In genomic region chr13:27399061-27399724, GRCm38 (mm10) we compare ENCODE assay signal across 13 mouse cellular contexts. TPM values are rescaled to one million over a fixed set of nuclear protein-coding genes. Genes with fewer than 3 reads are reported as not detected.
DNase-seq lines count a peak whose midpoint lies in the region; ATAC-seq and TF ChIP-seq lines count a peak whose summit lies in the region.
"Had no signal": no experiment of that assay in that cellular context is flagged by ENCODE, and none has a peak within 500 bp of the region (broad histone marks: within the 10 kb centered on the region; RNA-seq: fewer than 3 reads in every experiment).

No protein-coding gene starts in this region.

- ATAC-seq in hindbrain, embryonic 11.5 days (ENCODE audit: low FRiP score) = peak; percentile 45
- ATAC-seq in neural tube, embryonic 12.5 days (ENCODE audit: low FRiP score, low read depth) = peak; percentile 72; the same call in 1 of the 2 replicates
- ATAC-seq: Patski had no signal

- H3K27ac ChIP-seq in layer of hippocampus, adult 2 months = no peak overlapping the region
- no peak overlapping the region for H3K27ac ChIP-seq in hindbrain, embryonic 11.5 days (ENCODE audit: low read depth, low read length)
- H3K27ac ChIP-seq in neural tube, embryonic 12.5 days = no peak overlapping the region
- H3K27ac ChIP-seq: liver, embryonic 15.5 days; neural tube, embryonic 13.5 days had no signal

- TF ChIP-seq CTCF in layer of hippocampus, adult 2 months (conservative IDR thresholded peaks at IDR 0.05) = no peak

- peak; percentile 0 to 8 for DNase-seq in layer of hippocampus, adult 2 months (ENCODE audit: low spot score in 2 of 2)
- no peak for DNase-seq in layer of hippocampus, adult 9-10 months (ENCODE audit: low spot score)
- DNase-seq in cerebellum, postnatal 36 days = peak; percentile 55
- peak; percentile 49 for DNase-seq in hindbrain, embryonic 11.5 days (ENCODE audit: low spot score)
- no peak for DNase-seq in B cell, adult 2 months
- no peak for DNase-seq in heart, adult 11 months
- DNase-seq in urinary bladder, postnatal 10 days (ENCODE audit: low spot score) = no peak
- DNase-seq: heart, postnatal 14 days had no signal

- H3K4me3 ChIP-seq in layer of hippocampus, adult 2 months = no peak overlapping the region
- no peak overlapping the region for H3K4me3 ChIP-seq in hindbrain, embryonic 11.5 days (ENCODE audit: low read depth, low read length)
- H3K4me3 ChIP-seq in neural tube, embryonic 12.5 days = no peak overlapping the region
- H3K4me3 ChIP-seq: liver, embryonic 15.5 days; neural tube, embryonic 13.5 days had no signal

- WGBS in hindbrain, embryonic 11.5 days = 86% methylated on average over 7 of the region's 7 CpGs
- 85% methylated on average over 7 of the region's 7 CpGs for WGBS in neural tube, embryonic 12.5 days

- H3K36me3 ChIP-seq in hindbrain, embryonic 11.5 days (ENCODE audit: control insufficient read depth, insufficient read depth, low read length) = no peaks in the 10 kb centered on the region
- no peaks in the 10 kb centered on the region for H3K36me3 ChIP-seq in neural tube, embryonic 12.5 days
- H3K36me3 ChIP-seq: liver, embryonic 15.5 days; neural tube, embryonic 13.5 days had no signal

- H3K4me1 ChIP-seq in hindbrain, embryonic 11.5 days (replicated peaks; ENCODE audit: control insufficient read depth, insufficient read depth, low read length) = no peaks in the 10 kb centered on the region
- no peaks in the 10 kb centered on the region for H3K4me1 ChIP-seq in neural tube, embryonic 12.5 days
- H3K4me1 ChIP-seq: liver, embryonic 15.5 days; neural tube, embryonic 13.5 days had no signal

- H3K9ac ChIP-seq in hindbrain, embryonic 11.5 days (ENCODE audit: low read depth, low read length) = no peak overlapping the region
- H3K9ac ChIP-seq in neural tube, embryonic 12.5 days = no peak overlapping the region
- H3K9ac ChIP-seq: liver, embryonic 15.5 days; neural tube, embryonic 13.5 days had no signal

- H3K4me2 ChIP-seq in hindbrain, embryonic 11.5 days (replicated peaks; ENCODE audit: low read depth, low read length) = no peak overlapping the region
- no peak overlapping the region for H3K4me2 ChIP-seq in neural tube, embryonic 12.5 days (replicated peaks)
- H3K4me2 ChIP-seq: liver, embryonic 15.5 days; neural tube, embryonic 13.5 days had no signal

- H3K9me3 ChIP-seq in hindbrain, embryonic 11.5 days (ENCODE audit: control insufficient read depth, low read length) = no peaks in the 10 kb centered on the region
- H3K9me3 ChIP-seq in neural tube, embryonic 12.5 days = no peaks in the 10 kb centered on the region
- H3K9me3 ChIP-seq: liver, embryonic 15.5 days; neural tube, embryonic 13.5 days had no signal

- H3K27me3 ChIP-seq in hindbrain, embryonic 11.5 days (ENCODE audit: control insufficient read depth, insufficient read depth, low read length) = no peaks in the 10 kb centered on the region
- no peaks in the 10 kb centered on the region for H3K27me3 ChIP-seq in neural tube, embryonic 12.5 days (replicated peaks)
- H3K27me3 ChIP-seq: liver, embryonic 15.5 days; neural tube, embryonic 13.5 days; Patski had no signal

RNA-seq across cellular contexts. Expression of gene Prl2b1, which starts 8.5 kb away (rescaled TPM):
- not detected for total RNA-seq in layer of hippocampus, adult 2 months (2021)
- not detected in 2 replicates for polyA plus RNA-seq in hindbrain, embryonic 11.5 days (2014; fragmentation: Nextera tagmentation; extraction: Ambion mirVana)
- polyA plus RNA-seq in neural tube, embryonic 12.5 days (2016; fragmentation: Nextera tagmentation; extraction: Ambion mirVana) = not detected in 2 replicates
- total RNA-seq: heart, postnatal 14 days had no signal
- polyA plus RNA-seq: large intestine, adult 2 months; liver, embryonic 15.5 days; neural tube, embryonic 13.5 days; Patski had no signal

RNA-seq across cellular contexts. Expression of gene Prl8a6, which starts 39.3 kb away (rescaled TPM):
- not detected for total RNA-seq in layer of hippocampus, adult 2 months (2021)
- polyA plus RNA-seq in hindbrain, embryonic 11.5 days (2014; fragmentation: Nextera tagmentation; extraction: Ambion mirVana) = not detected in 2 replicates
- not detected in 2 replicates for polyA plus RNA-seq in neural tube, embryonic 12.5 days (2016; fragmentation: Nextera tagmentation; extraction: Ambion mirVana)
- total RNA-seq: heart, postnatal 14 days had no signal
- polyA plus RNA-seq: large intestine, adult 2 months; liver, embryonic 15.5 days; neural tube, embryonic 13.5 days; Patski had no signal

RNA-seq across cellular contexts. Expression of gene Prl8a2, which starts 53.7 kb away (rescaled TPM):
- total RNA-seq in layer of hippocampus, adult 2 months (2021) = not detected
- not detected in 2 replicates for polyA plus RNA-seq in hindbrain, embryonic 11.5 days (2014; fragmentation: Nextera tagmentation; extraction: Ambion mirVana)
- not detected in 2 replicates for polyA plus RNA-seq in neural tube, embryonic 12.5 days (2016; fragmentation: Nextera tagmentation; extraction: Ambion mirVana)
- total RNA-seq: heart, postnatal 14 days had no signal
- polyA plus RNA-seq: large intestine, adult 2 months; liver, embryonic 15.5 days; neural tube, embryonic 13.5 days; Patski had no signal

Comparison
In these comparisons a context has a peak if more than half of its experiments do, and no peak if none do; other contexts are left out.
1. DNase-seq: peak in layer of hippocampus, adult 2 months (2 of 2), cerebellum, postnatal 36 days (2 of 2) and hindbrain, embryonic 11.5 days (single experiment); none in layer of hippocampus, adult 9-10 months (single experiment), B cell, adult 2 months (0 of 2), heart, adult 11 months (single experiment) and urinary bladder, postnatal 10 days (single experiment).